In the genomic region with DNA sequence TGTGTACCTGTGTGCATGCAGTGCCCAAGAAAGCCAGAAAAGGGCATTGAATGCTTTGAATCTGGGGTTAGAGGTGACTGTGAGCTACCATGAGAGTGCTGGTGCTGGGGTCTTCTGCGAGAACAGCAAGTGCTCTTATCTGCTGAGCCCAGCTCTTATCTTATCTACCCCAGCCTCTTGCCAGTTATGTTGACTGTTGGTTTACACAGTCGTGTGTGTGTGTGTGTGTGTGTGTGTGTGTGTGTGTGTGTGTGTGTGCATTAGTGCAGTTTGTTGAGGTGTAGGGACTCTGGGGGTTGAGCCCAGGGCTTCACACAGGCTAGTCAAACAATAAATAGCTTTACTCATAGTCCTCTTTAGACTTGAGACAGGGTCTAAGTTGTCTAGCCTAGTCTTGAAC, we compare ENCODE assay signal across 32 mouse cellular contexts. TPM values are rescaled to one million over a fixed set of nuclear protein-coding genes. Genes with fewer than 3 reads are reported as not detected.
DNase-seq lines count a peak whose midpoint lies in the region; ATAC-seq and TF ChIP-seq lines count a peak whose summit lies in the region.
"Had no signal": no experiment of that assay in that cellular context is flagged by ENCODE, and none has a peak within 500 bp of the region (broad histone marks: within the 10 kb centered on the region; RNA-seq: fewer than 3 reads in every experiment).

No protein-coding gene starts in this region.

- peaks cover 0 to 10% of the 10 kb centered on the region in 2 experiments; a peak in 2 of 4 replicates for H3K36me3 ChIP-seq in MEL (ENCODE audit: control insufficient read depth in 1 of 2, insufficient read depth in 2 of 2, low read length in 2 of 2)
- no peaks in the 10 kb centered on the region for H3K36me3 ChIP-seq in liver, embryonic 12.5 days
- H3K36me3 ChIP-seq in liver, postnatal 0 days (replicated peaks; ENCODE audit: insufficient read depth, low read length) = no peaks in the 10 kb centered on the region
- H3K36me3 ChIP-seq: heart, embryonic 13.5 days; hindbrain, embryonic 10.5 days; hindbrain, embryonic 15.5 days; limb, embryonic 10.5 days; limb, embryonic 15.5 days; lung, embryonic 15.5 days; neural tube, embryonic 15.5 days had no signal

- WGBS in liver, embryonic 12.5 days (ENCODE audit: insufficient replicate concordance) = 0% methylated on average over 2 of the region's 2 CpGs
- WGBS in liver, postnatal 0 days (ENCODE audit: insufficient replicate concordance) = 23% methylated on average over 2 of the region's 2 CpGs

- DNase-seq in 416B (ENCODE audit: low read depth) = peak; percentile 81
- DNase-seq in MEL (ENCODE audit: low read depth, low spot score) = peak; percentile 61
- DNase-seq in liver, postnatal 0 days = no peak
- no peak for DNase-seq in left cerebral cortex, postnatal 14 days (ENCODE audit: low spot score in 2 of 2)
- no peak for DNase-seq in B cell, adult 2 months
- no peak for DNase-seq in lung, postnatal 14 days
- no peak for DNase-seq in urinary bladder, postnatal 25 days (ENCODE audit: low spot score)
- DNase-seq: adrenal gland, postnatal 14 days; cerebellum, adult 18-20 months; cerebellum, postnatal 10 days; heart, adult 2 months; heart, postnatal 14 days; kidney, postnatal 36 days; lung, postnatal 36 days; midbrain, embryonic 14.5 days; right cerebral cortex, adult 18-20 months; spleen, adult 18-20 months; thymus, adult 18-20 months; thymus, postnatal 25 days had no signal

- H3K9me3 ChIP-seq in MEL (replicated peaks; ENCODE audit: insufficient read depth, low read length) = no peaks in the 10 kb centered on the region
- H3K9me3 ChIP-seq in liver, embryonic 12.5 days (replicated peaks) = no peaks in the 10 kb centered on the region
- H3K9me3 ChIP-seq in liver, postnatal 0 days (ENCODE audit: low read length) = no peaks in the 10 kb centered on the region
- H3K9me3 ChIP-seq: heart, embryonic 13.5 days; hindbrain, embryonic 10.5 days; hindbrain, embryonic 15.5 days; limb, embryonic 10.5 days; limb, embryonic 15.5 days; lung, embryonic 15.5 days; neural tube, embryonic 15.5 days had no signal

- H3K4me2 ChIP-seq in liver, embryonic 12.5 days = peak overlapping the region; percentile 4; the same call in 1 of the 2 replicates
- no peak overlapping the region for H3K4me2 ChIP-seq in liver, postnatal 0 days (ENCODE audit: low read depth, low read length)
- H3K4me2 ChIP-seq: heart, embryonic 13.5 days; hindbrain, embryonic 15.5 days; limb, embryonic 15.5 days; lung, embryonic 15.5 days; neural tube, embryonic 15.5 days had no signal

- H3K9ac ChIP-seq in MEL (ENCODE audit: control insufficient read depth, low read depth, low read length, poor library complexity, severe bottlenecking) = no peak overlapping the region
- no peak overlapping the region for H3K9ac ChIP-seq in liver, embryonic 12.5 days
- no peak overlapping the region for H3K9ac ChIP-seq in liver, postnatal 0 days (replicated peaks)
- H3K9ac ChIP-seq: heart, embryonic 13.5 days; hindbrain, embryonic 15.5 days; limb, embryonic 15.5 days; lung, embryonic 15.5 days; neural tube, embryonic 15.5 days had no signal

- intact Hi-C loops in left cerebral cortex, postnatal 14 days (cut with DNase I) = no loop called here

- TF ChIP-seq RAD21 in MEL (IDR thresholded peaks at IDR 0.05; ENCODE audit: low read depth, low read length) = no peak

- no peak for TF ChIP-seq CTCF in MEL (IDR thresholded peaks at IDR 0.05 in 2 of 3, conservative IDR thresholded peaks at IDR 0.05 in 1 of 3; ENCODE audit: control insufficient read depth in 1 of 3, insufficient read depth in 1 of 3, low read depth in 2 of 3, low read length in 3 of 3, poor library complexity in 1 of 3, severe bottlenecking in 1 of 3)
- no peak for TF ChIP-seq CTCF in liver, postnatal 0 days (IDR thresholded peaks at IDR 0.05; ENCODE audit: low read depth)

- peak; percentile 76 for ATAC-seq in liver, embryonic 12.5 days
- peak; percentile 36 for ATAC-seq in liver, postnatal 0 days
- ATAC-seq: forebrain, embryonic 14.5 days; inflammation-experienced regulatory T-cells, adult 6 months had no signal

- H3K4me1 ChIP-seq in MEL (ENCODE audit: control insufficient read depth in 1 of 2, insufficient read depth in 2 of 2, low read length in 2 of 2) = peaks cover 5 to 17% of the 10 kb centered on the region in 2 experiments; a peak in 3 of 4 replicates
- H3K4me1 ChIP-seq in liver, embryonic 12.5 days = peaks cover 19% of the 10 kb centered on the region
- peaks cover 5% of the 10 kb centered on the region; the same call in 1 of the 2 replicates for H3K4me1 ChIP-seq in liver, postnatal 0 days (ENCODE audit: insufficient read depth)
- H3K4me1 ChIP-seq: megakaryocyte, embryonic 14.5 days; neural tube, embryonic 15.5 days had no signal

- no peak for TF ChIP-seq POLR2A in MEL (IDR thresholded peaks at IDR 0.05; ENCODE audit: control insufficient read depth in 1 of 2, insufficient read depth in 1 of 2, low read depth in 1 of 2, low read length in 2 of 2, poor library complexity in 1 of 2)

- H3K27me3 ChIP-seq in MEL (ENCODE audit: control insufficient read depth in 1 of 2, insufficient read depth in 2 of 2, low read length in 2 of 2) = no peaks in the 10 kb centered on the region
- H3K27me3 ChIP-seq in liver, embryonic 12.5 days (replicated peaks) = peaks cover 22% of the 10 kb centered on the region
- H3K27me3 ChIP-seq in liver, postnatal 0 days (ENCODE audit: insufficient read depth, low read length) = no peaks in the 10 kb centered on the region
- H3K27me3 ChIP-seq: hindbrain, embryonic 15.5 days; limb, embryonic 15.5 days; lung, embryonic 15.5 days; neural tube, embryonic 15.5 days had no signal

- peak overlapping the region; percentile 11; the same call in 1 of the 2 replicates for H3K27ac ChIP-seq in MEL (ENCODE audit: control insufficient read depth, low read depth, low read length)
- H3K27ac ChIP-seq in liver, embryonic 12.5 days = peak overlapping the region; percentile 37; the same call in 1 of the 2 replicates
- no peak overlapping the region for H3K27ac ChIP-seq in liver, postnatal 0 days (ENCODE audit: low read depth)
- H3K27ac ChIP-seq: hindbrain, embryonic 10.5 days; hindbrain, embryonic 15.5 days; layer of hippocampus, adult 2 months; limb, embryonic 10.5 days; limb, embryonic 15.5 days; lung, embryonic 15.5 days; neural tube, embryonic 15.5 days had no signal

- H3K4me3 ChIP-seq in MEL (ENCODE audit: control insufficient read depth in 1 of 2, insufficient read depth in 1 of 2, low read depth in 2 of 2, low read length in 2 of 2) = no peak overlapping the region
- no peak overlapping the region for H3K4me3 ChIP-seq in liver, embryonic 12.5 days
- no peak overlapping the region for H3K4me3 ChIP-seq in liver, postnatal 0 days (ENCODE audit: low read depth, low read length)
- H3K4me3 ChIP-seq: heart, adult 2 months; heart, embryonic 13.5 days; hindbrain, embryonic 10.5 days; hindbrain, embryonic 15.5 days; layer of hippocampus, adult 2 months; limb, embryonic 10.5 days; limb, embryonic 15.5 days; lung, embryonic 15.5 days; megakaryocyte, embryonic 14.5 days; neural tube, embryonic 15.5 days had no signal

- TF ChIP-seq EP300 in MEL (IDR thresholded peaks at IDR 0.05; ENCODE audit: low read depth in 1 of 2, low read length in 2 of 2) = peak; percentile 86 to 93
- peak; percentile 81 for TF ChIP-seq EP300 in liver, postnatal 0 days (IDR thresholded peaks at IDR 0.05; ENCODE audit: low read depth)

- H3K79me2 ChIP-seq in MEL (ENCODE audit: control insufficient read depth, insufficient read depth, low read length, poor library complexity) = no peaks in the 10 kb centered on the region

TF ChIP-seq in MEL, 35 proteins besides CTCF, POLR2A, EP300 and RAD21 (continues in another document):
- TF ChIP-seq MAFK (IDR thresholded peaks at IDR 0.05; ENCODE audit: borderline replicate concordance, low read depth, low read length) (no peak), TAL1 (IDR thresholded peaks at IDR 0.05; ENCODE audit: low read length) (peak; percentile 54), E2F4 (IDR thresholded peaks at IDR 0.05; ENCODE audit: borderline replicate concordance, low read depth, low read length) (no peak), CHD1 (IDR thresholded peaks at IDR 0.05; ENCODE audit: low read depth, low read length) (no peak), UBTF (IDR thresholded peaks at IDR 0.05; ENCODE audit: borderline replicate concordance, insufficient read depth, low read depth, low read length) (no peak), USF2 (IDR thresholded peaks at IDR 0.05; ENCODE audit: borderline replicate concordance in 1 of 2, insufficient read depth in 1 of 2, low read depth in 1 of 2, low read length in 2 of 2) (no peak)

RNA-seq across cellular contexts. Expression of gene Sync, which starts 7.8 kb away (rescaled TPM):
- 0.13 and 0.31 TPM in 2 replicates for total RNA-seq in MEL (2012; rRNA removed)
- under 1 TPM in 1 of 2 experiments, not detected in 1; 0.43 TPM for polyA plus RNA-seq in MEL (2012; ENCODE audit: insufficient read depth in 1 of 2, insufficient read length in 2 of 2, low read depth in 1 of 2, low replicate concordance in 2 of 2, missing spikeins in 1 of 2)
- 0.13 and 0.24 TPM in 2 replicates for polyA plus RNA-seq in liver, embryonic 12.5 days (2016; fragmentation: Nextera tagmentation; extraction: Ambion mirVana)
- 0.15 TPM in 1 of 2 replicates, not detected in the other for polyA plus RNA-seq in liver, postnatal 0 days (2015; fragmentation: Nextera tagmentation; extraction: Ambion mirVana)
- 1 to 10 TPM; 1.2 to 2.2 TPM for total RNA-seq in left cerebral cortex, postnatal 14 days (2021)
- total RNA-seq: monocyte, adult 5-6 weeks had no signal

RNA-seq across cellular contexts. Expression of gene C77080, which starts 34.0 kb away (rescaled TPM):
- 0.92 and 1.3 TPM in 2 replicates for total RNA-seq in MEL (2012; rRNA removed)
- polyA plus RNA-seq in MEL (2012; ENCODE audit: insufficient read depth in 1 of 2, insufficient read length in 2 of 2, low read depth in 1 of 2, low replicate concordance in 2 of 2, missing spikeins in 1 of 2) = 1 to 10 TPM in 1 of 2 experiments, not detected in 1; 6.9 TPM
- 0.72 and 0.92 TPM in 2 replicates for polyA plus RNA-seq in liver, embryonic 12.5 days (2016; fragmentation: Nextera tagmentation; extraction: Ambion mirVana)
- 1.4 and 1.8 TPM in 2 replicates for polyA plus RNA-seq in liver, postnatal 0 days (2015; fragmentation: Nextera tagmentation; extraction: Ambion mirVana)
- 10 to 100 TPM; 17.9 to 21.1 TPM for total RNA-seq in left cerebral cortex, postnatal 14 days (2021)

RNA-seq across cellular contexts. Expression of gene Rbbp4, which starts 40.0 kb away (rescaled TPM):
- 50.9 and 53.9 TPM in 2 replicates for total RNA-seq in MEL (2012; rRNA removed)
- polyA plus RNA-seq in MEL (2012; ENCODE audit: insufficient read depth in 1 of 2, insufficient read length in 2 of 2, low read depth in 1 of 2, low replicate concordance in 2 of 2, missing spikeins in 1 of 2) = 100 to 1,000 TPM in 1 of 2 experiments, not detected in 1; 127 TPM
- polyA plus RNA-seq in liver, embryonic 12.5 days (2016; fragmentation: Nextera tagmentation; extraction: Ambion mirVana) = 292 and 306 TPM in 2 replicates
- polyA plus RNA-seq in liver, postnatal 0 days (2015; fragmentation: Nextera tagmentation; extraction: Ambion mirVana) = 163 and 167 TPM in 2 replicates
- total RNA-seq in left cerebral cortex, postnatal 14 days (2021) = 100 to 1,000 TPM; 124 to 129 TPM

RNA-seq across cellular contexts. Expression of gene Zbtb8os, which starts 40.3 kb away (rescaled TPM):
- total RNA-seq in MEL (2012; rRNA removed) = 16.7 and 21.7 TPM in 2 replicates
- polyA plus RNA-seq in MEL (2012; ENCODE audit: insufficient read depth in 1 of 2, insufficient read length in 2 of 2, low read depth in 1 of 2, low replicate concordance in 2 of 2, missing spikeins in 1 of 2) = 10 to 100 TPM in 1 of 2 experiments, not detected in 1; 22.6 TPM
- 31.1 and 38.9 TPM in 2 replicates for polyA plus RNA-seq in liver, embryonic 12.5 days (2016; fragmentation: Nextera tagmentation; extraction: Ambion mirVana)
- 32.2 and 34.2 TPM in 2 replicates for polyA plus RNA-seq in liver, postnatal 0 days (2015; fragmentation: Nextera tagmentation; extraction: Ambion mirVana)
- total RNA-seq in left cerebral cortex, postnatal 14 days (2021) = 10 to 100 TPM; 22.4 to 23.5 TPM

Comparison
In these comparisons a context has a peak if more than half of its experiments do, and no peak if none do; other contexts are left out.
1. DNase-seq: peak in 416B (single experiment) and MEL (single experiment); none in liver, postnatal 0 days (single experiment), left cerebral cortex, postnatal 14 days (0 of 2), B cell, adult 2 months (0 of 2), lung, postnatal 14 days (single experiment) and urinary bladder, postnatal 25 days (single experiment).